16 mouse cellular contexts compared by ENCODE assay signal in the genomic region with DNA sequence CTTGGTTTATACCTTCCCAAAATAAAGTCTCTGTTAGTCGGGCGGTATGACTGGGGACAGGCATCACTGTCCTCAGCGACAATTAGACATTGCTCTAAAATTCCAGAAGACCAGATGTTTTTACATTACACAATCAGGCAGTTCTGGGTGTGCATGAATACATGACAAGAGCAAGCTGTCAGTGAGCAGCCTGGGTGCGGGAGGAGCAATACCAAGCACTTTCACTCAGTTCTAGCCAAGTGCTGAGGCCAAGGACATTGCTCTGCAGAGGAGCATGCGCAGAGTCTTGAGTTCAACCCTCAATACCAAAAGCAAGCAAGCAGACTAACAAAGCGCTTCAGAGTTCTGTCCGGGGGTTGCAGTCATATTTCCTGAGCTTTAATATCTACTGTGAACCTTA. TPM values are rescaled to one million over a fixed set of nuclear protein-coding genes. Genes with fewer than 3 reads are reported as not detected.
DNase-seq lines count a peak whose midpoint lies in the region; ATAC-seq lines count a peak whose summit lies in the region.
"Had no signal": no experiment of that assay in that cellular context is flagged by ENCODE, and none has a peak within 500 bp of the region (broad histone marks: within the 10 kb centered on the region; RNA-seq: fewer than 3 reads in every experiment).

No protein-coding gene starts in this region.

- peak; percentile 22 for DNase-seq in adrenal gland, postnatal 14 days
- no peak for DNase-seq in adrenal gland, adult 18-20 months (ENCODE audit: low spot score in 2 of 2)
- peak; percentile 23 for DNase-seq in ovary, postnatal 36 days (ENCODE audit: low spot score)
- no peak for DNase-seq in ovary, postnatal 14 days (ENCODE audit: low spot score)
- DNase-seq in testis, postnatal 14 days (ENCODE audit: low spot score), result peak; percentile 55
- DNase-seq in gastrocnemius, postnatal 25 days, result no peak
- DNase-seq in right cerebral cortex, postnatal 36 days (ENCODE audit: low spot score in 2 of 2), result no peak
- DNase-seq: cerebellum, adult 9-10 months; right cerebral cortex, adult 18-20 months had no signal

- 57% methylated on average over 7 of the region's 7 CpGs for WGBS in lung, embryonic 16.5 days

- H3K27ac ChIP-seq in lung, embryonic 16.5 days (ENCODE audit: low read length), result no peak overlapping the region
- H3K27ac ChIP-seq: forebrain, embryonic 15.5 days; limb, embryonic 15.5 days had no signal

- H3K9ac ChIP-seq in lung, embryonic 16.5 days (ENCODE audit: low read length), result no peak overlapping the region
- H3K9ac ChIP-seq: forebrain, embryonic 15.5 days; limb, embryonic 15.5 days had no signal

- no peaks in the 10 kb centered on the region for H3K9me3 ChIP-seq in lung, embryonic 16.5 days (ENCODE audit: control insufficient read depth, low read length)
- H3K9me3 ChIP-seq: forebrain, embryonic 15.5 days; limb, embryonic 15.5 days had no signal

- no peak overlapping the region for H3K4me3 ChIP-seq in lung, embryonic 16.5 days (ENCODE audit: low read length)
- H3K4me3 ChIP-seq: forebrain, embryonic 15.5 days; limb, embryonic 15.5 days; megakaryocyte, embryonic 14.5 days had no signal

- no peaks in the 10 kb centered on the region for H3K27me3 ChIP-seq in lung, embryonic 16.5 days (ENCODE audit: control insufficient read depth, insufficient read depth, low read depth, low read length)
- H3K27me3 ChIP-seq: forebrain, embryonic 15.5 days; limb, embryonic 15.5 days; megakaryocyte, embryonic 14.5 days had no signal

- H3K4me2 ChIP-seq in lung, embryonic 16.5 days (ENCODE audit: low read depth, low read length), result no peak overlapping the region
- H3K4me2 ChIP-seq: forebrain, embryonic 15.5 days; limb, embryonic 15.5 days had no signal

- ATAC-seq in lung, embryonic 16.5 days (ENCODE audit: low read depth), result peak; percentile 96
- ATAC-seq: forebrain, embryonic 15.5 days; hindbrain, embryonic 16.5 days had no signal

- H3K4me1 ChIP-seq in lung, embryonic 16.5 days (replicated peaks; ENCODE audit: control insufficient read depth, insufficient read depth, low read length), result no peaks in the 10 kb centered on the region
- H3K4me1 ChIP-seq: forebrain, embryonic 15.5 days; limb, embryonic 15.5 days; megakaryocyte, embryonic 14.5 days had no signal

- H3K36me3 ChIP-seq in lung, embryonic 16.5 days (ENCODE audit: control insufficient read depth, insufficient read depth, low read length), result no peaks in the 10 kb centered on the region
- H3K36me3 ChIP-seq: forebrain, embryonic 15.5 days; limb, embryonic 15.5 days had no signal

RNA-seq across cellular contexts. Expression of gene Cga, which starts 14.5 kb away (rescaled TPM):
- total RNA-seq in adrenal gland, postnatal 14 days (2021), result not detected in 2 replicates
- not detected for total RNA-seq in adrenal gland, adult 18-20 months (2021)
- not detected in 2 replicates for polyA plus RNA-seq in lung, embryonic 16.5 days (2015; fragmentation: Nextera tagmentation; extraction: Ambion mirVana)
- not detected for total RNA-seq in gastrocnemius, postnatal 25 days (2021)
- total RNA-seq: left cerebral cortex, adult 18-20 months had no signal
- polyA plus RNA-seq: forebrain, embryonic 15.5 days; gonadal fat pad, adult 2 months; limb, embryonic 15.5 days had no signal

RNA-seq across cellular contexts. Expression of gene Zfp292, which starts 25.4 kb away (rescaled TPM):
- total RNA-seq in adrenal gland, postnatal 14 days (2021), result 18.7 and 21.9 TPM in 2 replicates
- total RNA-seq in adrenal gland, adult 18-20 months (2021), result 10 to 100 TPM; 12.7 to 16.2 TPM
- polyA plus RNA-seq in lung, embryonic 16.5 days (2015; fragmentation: Nextera tagmentation; extraction: Ambion mirVana), result 16.2 and 16.5 TPM in 2 replicates
- 1 to 10 TPM; 6.2 to 7.4 TPM for total RNA-seq in gastrocnemius, postnatal 25 days (2021)

Comparison
In these comparisons a context has a peak if more than half of its experiments do, and no peak if none do; other contexts are left out.
1. DNase-seq: peak in adrenal gland, postnatal 14 days (single experiment), ovary, postnatal 36 days (single experiment) and testis, postnatal 14 days (single experiment); none in adrenal gland, adult 18-20 months (0 of 2), ovary, postnatal 14 days (single experiment), gastrocnemius, postnatal 25 days (single experiment) and right cerebral cortex, postnatal 36 days (0 of 2).